Mouse (Mus musculus): ENCODE results near the gene Polr1a. TPM values are rescaled to one million over a fixed set of nuclear protein-coding genes. Genes with fewer than 3 reads are reported as not detected.

Polr1a gene
- 65.4 and 68.0 TPM in 2 replicates for polyA plus RNA-seq (2011; ENCODE audit: insufficient read depth, insufficient read length, low read depth, missing spikeins)

GRCm38 (mm10) chr6:71908481-71909381 lies at the start of gene Polr1a, which contains the start of gene Ptcd3:
Polr1a (plus strand) TSS chr6:71909053.
Ptcd3 (minus strand) TSS chr6:71908750.
- TF ChIP-seq POLR2A (IDR thresholded peaks at IDR 0.05; ENCODE audit: insufficient read depth, low read length) = peak; percentile 83
- no peak for TF ChIP-seq EP300 (IDR thresholded peaks at IDR 0.05; ENCODE audit: insufficient read depth, low read depth, low read length)
- no peak for TF ChIP-seq CTCF (IDR thresholded peaks at IDR 0.05; ENCODE audit: low read depth, low read length)
- Histone ChIP-seq H3K9me3 (replicated peaks; ENCODE audit: control insufficient read depth, insufficient read depth, low read length, poor library complexity, severe bottlenecking) (no peaks in the 10 kb centered on the region), H3K27me3 (ENCODE audit: control insufficient read depth, insufficient read depth, low read length, poor library complexity, severe bottlenecking) (no peaks in the 10 kb centered on the region), H3K27ac (ENCODE audit: insufficient read depth, low read length) (no peak within 1 kb of the TSS), H3K9ac (ENCODE audit: low read depth, poor library complexity, severe bottlenecking) (peak within 1 kb of the TSS; percentile 32), H3K4me1 (ENCODE audit: control insufficient read depth, insufficient read depth, low read length) (no peaks in the 10 kb centered on the region), H3K4me3 (ENCODE audit: low read depth, low read length) (peak within 1 kb of the TSS; percentile 80), H3K36me3 (ENCODE audit: control insufficient read depth, insufficient read depth, low read length, poor library complexity, severe bottlenecking) (peaks cover 39% of the 10 kb centered on the region)

GRCm38 (mm10) chr6:71867751-71868150 lies 41.1 kb upstream of the Polr1a start:
- no peak overlapping the region for H3K27ac ChIP-seq (ENCODE audit: insufficient read depth, low read length)
- no peaks in the 10 kb centered on the region for H3K4me1 ChIP-seq (ENCODE audit: control insufficient read depth, insufficient read depth, low read length)
- H3K9ac ChIP-seq (ENCODE audit: low read depth, poor library complexity, severe bottlenecking) = no peak overlapping the region
- no peak for TF ChIP-seq POLR2A (IDR thresholded peaks at IDR 0.05; ENCODE audit: insufficient read depth, low read length)
- TF ChIP-seq CTCF (IDR thresholded peaks at IDR 0.05; ENCODE audit: low read depth, low read length) = no peak
- TF ChIP-seq EP300 (IDR thresholded peaks at IDR 0.05; ENCODE audit: insufficient read depth, low read depth, low read length) = no peak
- no peaks in the 10 kb centered on the region for H3K27me3 ChIP-seq (ENCODE audit: control insufficient read depth, insufficient read depth, low read length, poor library complexity, severe bottlenecking)
- no peak overlapping the region for H3K4me3 ChIP-seq (ENCODE audit: low read depth, low read length)
- peaks cover 11% of the 10 kb centered on the region for H3K9me3 ChIP-seq (replicated peaks; ENCODE audit: control insufficient read depth, insufficient read depth, low read length, poor library complexity, severe bottlenecking)
- peaks cover 59% of the 10 kb centered on the region for H3K36me3 ChIP-seq (ENCODE audit: control insufficient read depth, insufficient read depth, low read length, poor library complexity, severe bottlenecking)

GRCm38 (mm10) chr6:71868809-71869208 lies 40.0 kb upstream of the Polr1a start:
- Histone ChIP-seq H3K27me3 (ENCODE audit: control insufficient read depth, insufficient read depth, low read length, poor library complexity, severe bottlenecking) (no peaks in the 10 kb centered on the region), H3K4me1 (ENCODE audit: control insufficient read depth, insufficient read depth, low read length) (no peaks in the 10 kb centered on the region), H3K4me3 (ENCODE audit: low read depth, low read length) (no peak overlapping the region), H3K27ac (ENCODE audit: insufficient read depth, low read length) (no peak overlapping the region), H3K36me3 (ENCODE audit: control insufficient read depth, insufficient read depth, low read length, poor library complexity, severe bottlenecking) (peaks cover 61% of the 10 kb centered on the region), H3K9ac (ENCODE audit: low read depth, poor library complexity, severe bottlenecking) (no peak overlapping the region), H3K9me3 (replicated peaks; ENCODE audit: control insufficient read depth, insufficient read depth, low read length, poor library complexity, severe bottlenecking) (peaks cover 11% of the 10 kb centered on the region)
- no peak for TF ChIP-seq EP300 (IDR thresholded peaks at IDR 0.05; ENCODE audit: insufficient read depth, low read depth, low read length)
- TF ChIP-seq CTCF (IDR thresholded peaks at IDR 0.05; ENCODE audit: low read depth, low read length) = no peak
- no peak for TF ChIP-seq POLR2A (IDR thresholded peaks at IDR 0.05; ENCODE audit: insufficient read depth, low read length)

- Histone ChIP-seq H3K9ac (ENCODE audit: low read depth, poor library complexity, severe bottlenecking) (no peak overlapping the region), H3K9me3 (replicated peaks; ENCODE audit: control insufficient read depth, insufficient read depth, low read length, poor library complexity, severe bottlenecking) (no peaks in the 10 kb centered on the region), H3K27me3 (ENCODE audit: control insufficient read depth, insufficient read depth, low read length, poor library complexity, severe bottlenecking) (no peaks in the 10 kb centered on the region), H3K27ac (ENCODE audit: insufficient read depth, low read length) (no peak overlapping the region), H3K4me1 (ENCODE audit: control insufficient read depth, insufficient read depth, low read length) (no peaks in the 10 kb centered on the region), H3K4me3 (ENCODE audit: low read depth, low read length) (no peak overlapping the region), H3K36me3 (ENCODE audit: control insufficient read depth, insufficient read depth, low read length, poor library complexity, severe bottlenecking) (peaks cover 53% of the 10 kb centered on the region)
- no peak for TF ChIP-seq EP300 (IDR thresholded peaks at IDR 0.05; ENCODE audit: insufficient read depth, low read depth, low read length)
- TF ChIP-seq POLR2A (IDR thresholded peaks at IDR 0.05; ENCODE audit: insufficient read depth, low read length) = no peak
- no peak for TF ChIP-seq CTCF (IDR thresholded peaks at IDR 0.05; ENCODE audit: low read depth, low read length)
These were observed 37.5 kb upstream of the Polr1a start for GRCm38 (mm10) chr6:71871396-71871795.

- H3K27me3 ChIP-seq (ENCODE audit: control insufficient read depth, insufficient read depth, low read length, poor library complexity, severe bottlenecking) = no peaks in the 10 kb centered on the region
- H3K36me3 ChIP-seq (ENCODE audit: control insufficient read depth, insufficient read depth, low read length, poor library complexity, severe bottlenecking) = peaks cover 55% of the 10 kb centered on the region
- TF ChIP-seq CTCF (IDR thresholded peaks at IDR 0.05; ENCODE audit: low read depth, low read length) = peak; percentile 11
- TF ChIP-seq POLR2A (IDR thresholded peaks at IDR 0.05; ENCODE audit: insufficient read depth, low read length) = no peak
- H3K9me3 ChIP-seq (replicated peaks; ENCODE audit: control insufficient read depth, insufficient read depth, low read length, poor library complexity, severe bottlenecking) = no peaks in the 10 kb centered on the region
- peak overlapping the region; percentile 17; the same call in 1 of the 2 replicates for H3K27ac ChIP-seq (ENCODE audit: insufficient read depth, low read length)
- H3K4me1 ChIP-seq (ENCODE audit: control insufficient read depth, insufficient read depth, low read length) = no peaks in the 10 kb centered on the region
- H3K9ac ChIP-seq (ENCODE audit: low read depth, poor library complexity, severe bottlenecking) = no peak overlapping the region
- H3K4me3 ChIP-seq (ENCODE audit: low read depth, low read length) = no peak overlapping the region
These were observed 30.7 kb upstream of the Polr1a start for GRCm38 (mm10) chr6:71877965-71878760.

All from ES-Bruce4 (cell line).